Mouse (Mus musculus) layer of hippocampus, adult 11-12 months (tissue): ENCODE results near the gene Cmtm6.
"Not testable (repeated sequence)": the region's sequence is repeated elsewhere in the genome, so short reads cannot be mapped to it uniquely, and the experiment has no call there.

Source experiments
- DNase-seq: peaks from one replicate; pipeline ENCODE4 v3.0.0; 2022; ENCODE audit warnings: low spot score

The Cmtm6 gene

DNA sequence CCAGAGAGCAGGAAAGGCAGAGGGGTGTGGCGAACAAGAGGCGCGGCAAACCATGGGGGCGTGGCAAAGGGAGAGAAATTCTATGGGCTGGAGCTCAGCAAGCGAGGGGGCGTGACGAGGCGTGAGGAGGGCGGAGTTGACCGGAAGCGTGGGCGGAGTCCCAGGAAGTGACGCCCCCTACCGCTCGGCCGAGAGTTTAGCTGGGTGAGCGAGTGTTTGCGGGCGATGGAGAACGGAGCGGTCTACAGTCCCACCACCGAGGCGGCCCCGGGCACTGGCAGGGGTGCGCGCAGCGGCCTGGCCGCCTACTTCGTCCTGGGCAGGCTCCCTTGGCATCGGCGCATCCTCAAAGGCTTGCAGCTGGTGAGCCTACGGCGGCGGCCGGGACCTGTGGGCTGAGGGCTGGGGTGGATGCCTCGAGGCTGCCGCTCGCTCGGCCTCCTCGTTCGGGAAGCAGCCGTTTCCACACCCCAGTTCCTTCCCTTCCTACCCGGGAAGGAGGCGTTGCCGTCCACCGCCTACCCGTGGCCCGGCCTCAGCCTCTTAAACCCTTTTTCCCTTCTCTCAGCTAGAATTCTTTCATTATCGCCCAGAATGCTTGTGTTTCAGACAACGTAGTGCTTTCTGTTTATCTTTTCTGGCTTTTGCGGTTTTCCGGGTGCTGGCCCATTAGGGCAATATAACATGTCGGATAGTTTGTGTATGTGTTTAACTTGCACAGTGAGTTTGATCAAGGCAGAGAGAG is at the start of gene Cmtm6:
TSS of gene Cmtm6 (plus strand) at position 106 of the 745 bp plus-strand sequence.
- DNase-seq = peak; percentile 97

DNA sequence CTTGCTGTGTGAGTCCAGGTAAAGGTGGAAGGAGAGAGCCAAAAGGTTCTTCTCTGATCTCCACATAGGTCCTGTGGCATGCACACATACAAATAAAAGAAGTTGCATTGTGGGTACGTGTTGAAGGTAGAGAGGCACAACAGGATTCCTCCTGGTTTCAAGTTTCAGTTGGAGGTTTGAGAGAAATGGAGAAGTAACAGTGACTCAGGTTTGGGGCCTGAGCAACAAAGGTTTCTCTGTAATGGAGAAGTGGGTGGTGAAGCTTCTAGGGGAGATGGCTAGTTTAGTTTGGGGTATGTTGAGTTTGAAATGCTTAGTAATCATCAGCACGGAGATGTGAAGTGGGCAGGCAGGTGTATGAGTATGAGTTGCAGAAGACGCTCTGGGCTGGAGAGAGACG is 48.7 kb upstream of the Cmtm6 start:
- DNase-seq = no peak

DNA sequence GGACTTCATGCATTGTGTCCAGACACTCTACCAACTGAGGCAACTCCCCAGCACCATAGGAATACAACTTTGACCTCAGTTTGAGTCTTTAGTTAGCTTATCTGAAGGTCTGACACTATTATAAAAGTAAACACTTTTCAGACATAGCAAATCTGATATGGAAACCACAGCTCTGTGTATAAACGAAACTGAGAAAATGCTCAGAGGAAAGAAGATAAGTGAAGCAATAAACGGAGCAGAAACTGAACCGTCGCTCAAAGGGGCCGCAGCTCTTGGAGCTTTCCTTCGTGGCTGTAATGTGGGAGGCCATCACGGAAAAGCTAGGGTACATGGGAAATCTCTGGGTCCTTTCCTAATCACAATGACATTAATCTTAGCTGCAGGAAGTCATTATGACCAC is 44.7 kb upstream of the Cmtm6 start:
- no peak for DNase-seq

DNA sequence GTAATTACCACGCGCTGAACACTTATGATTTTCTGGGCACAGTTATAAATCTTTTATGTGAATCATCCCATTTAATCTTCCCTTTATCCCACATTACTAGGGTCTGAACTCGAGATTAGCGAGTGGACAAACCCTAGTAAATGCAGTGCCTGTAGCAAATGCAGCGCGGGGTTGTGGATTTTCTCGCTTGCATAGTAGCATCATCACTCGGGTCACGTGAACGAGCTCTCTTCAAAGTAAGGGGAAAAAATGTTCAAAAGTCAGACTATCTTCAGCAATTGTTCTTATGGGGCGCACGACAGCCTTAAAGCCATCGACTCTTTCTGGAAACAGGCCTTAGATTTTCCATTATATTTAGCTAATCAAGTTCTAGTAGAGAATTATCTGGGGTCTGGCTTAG is 43.3 kb upstream of the Cmtm6 start:
- DNase-seq = no peak

DNA sequence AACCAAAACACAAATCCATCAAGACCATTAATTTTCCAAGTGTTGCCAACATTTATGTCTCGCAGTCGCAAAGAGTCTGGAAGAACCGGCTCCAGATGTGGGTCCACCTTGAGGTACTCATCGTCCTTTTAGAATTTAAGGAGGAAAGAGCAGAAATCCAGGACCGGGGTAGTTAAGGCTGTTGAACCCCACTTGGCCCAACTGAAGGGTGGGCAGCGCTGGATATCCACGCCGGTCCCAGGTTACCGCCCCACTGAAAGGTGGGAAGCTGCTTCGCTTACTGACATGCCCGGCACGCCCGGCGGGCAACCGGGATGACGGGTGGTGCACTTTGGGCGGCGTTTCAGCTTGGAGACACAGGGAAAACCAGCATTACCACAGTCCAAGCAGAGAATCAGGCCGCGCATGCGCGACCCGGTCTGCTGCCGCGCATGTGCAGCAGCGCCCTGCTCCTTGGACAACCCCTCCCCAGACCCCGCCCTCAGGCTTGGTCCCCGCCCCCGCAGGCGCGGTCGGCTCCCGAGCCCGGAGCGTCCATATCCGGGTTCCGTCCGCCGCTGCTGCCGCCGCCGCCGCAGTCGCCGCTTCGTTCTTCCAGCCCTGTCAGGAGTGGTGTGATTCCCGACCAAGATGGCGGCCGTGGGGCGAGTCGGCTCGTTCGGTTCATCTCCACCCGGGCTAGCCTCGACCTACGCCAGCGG is 42.5 kb upstream of the Cmtm6 start, which contains the start of gene Dync1li1:
TSS of gene Dync1li1 (plus strand) at position 539 of the 701 bp plus-strand sequence.
- peak; percentile 98 for DNase-seq

DNA sequence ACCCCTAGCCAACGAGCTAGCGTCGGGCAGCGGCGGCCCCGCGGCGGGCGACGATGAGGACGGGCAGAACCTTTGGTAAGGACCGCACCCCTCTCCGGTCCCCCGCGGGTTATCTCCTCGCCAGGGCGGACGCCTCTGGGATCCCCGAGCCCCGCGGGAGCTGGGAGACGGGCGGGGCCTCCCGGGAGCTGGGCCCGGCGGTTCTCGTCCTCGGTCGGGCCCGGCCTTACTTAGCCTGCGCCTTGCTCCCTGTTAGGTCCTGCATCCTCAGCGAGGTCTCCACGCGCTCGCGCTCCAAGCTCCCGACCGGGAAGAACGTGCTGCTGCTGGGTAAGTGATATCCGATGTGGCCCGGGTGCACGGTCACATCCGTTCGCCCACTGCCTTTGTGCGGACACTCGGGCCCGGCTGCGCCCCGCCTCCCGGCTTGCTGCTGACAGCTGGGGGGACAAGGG is 41.9 kb upstream of the Cmtm6 start:
- DNase-seq = no peak

DNA sequence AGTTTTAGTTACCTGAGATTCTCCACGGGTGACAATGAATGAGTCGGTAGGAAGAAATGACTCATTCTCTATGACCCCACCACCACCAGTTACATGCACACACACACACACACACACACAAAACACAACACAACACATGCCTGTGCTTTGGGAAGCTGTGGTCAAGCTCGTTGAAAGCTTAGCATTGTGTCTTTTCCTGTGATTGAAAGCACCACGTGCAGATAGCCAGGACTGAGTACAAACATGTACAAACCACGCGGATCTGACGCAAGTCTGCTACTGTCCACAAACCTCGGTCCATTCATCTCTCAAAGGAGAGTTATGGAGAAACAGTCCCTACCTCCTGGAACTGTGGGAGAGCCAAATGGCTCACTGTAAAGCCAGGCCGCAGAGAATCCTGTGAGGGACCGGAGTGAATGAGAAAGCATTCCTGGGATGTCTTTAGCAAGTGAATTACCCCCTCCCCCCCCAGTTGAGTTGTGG is 40.8 kb upstream of the Cmtm6 start:
- DNase-seq = no peak

DNA sequence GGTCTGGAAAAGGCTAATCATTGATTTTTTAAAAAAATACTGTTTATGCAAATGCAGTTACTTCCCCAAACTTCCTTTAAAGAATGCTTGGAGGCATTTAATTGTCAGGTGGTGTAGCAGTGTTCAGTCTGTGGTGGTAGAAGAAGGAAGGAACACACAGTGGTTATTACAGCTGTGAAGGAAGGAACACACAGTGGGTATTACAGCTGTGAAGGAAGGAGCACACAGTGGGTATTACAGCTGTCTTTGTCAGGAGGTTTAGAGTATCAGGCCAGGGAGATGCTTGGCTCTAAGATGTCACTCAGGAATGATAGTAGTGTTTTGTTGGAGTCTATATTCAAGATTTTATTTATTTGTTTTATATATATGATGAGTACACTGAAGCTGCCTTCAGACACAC is 39.8 kb upstream of the Cmtm6 start:
- no peak for DNase-seq

DNA sequence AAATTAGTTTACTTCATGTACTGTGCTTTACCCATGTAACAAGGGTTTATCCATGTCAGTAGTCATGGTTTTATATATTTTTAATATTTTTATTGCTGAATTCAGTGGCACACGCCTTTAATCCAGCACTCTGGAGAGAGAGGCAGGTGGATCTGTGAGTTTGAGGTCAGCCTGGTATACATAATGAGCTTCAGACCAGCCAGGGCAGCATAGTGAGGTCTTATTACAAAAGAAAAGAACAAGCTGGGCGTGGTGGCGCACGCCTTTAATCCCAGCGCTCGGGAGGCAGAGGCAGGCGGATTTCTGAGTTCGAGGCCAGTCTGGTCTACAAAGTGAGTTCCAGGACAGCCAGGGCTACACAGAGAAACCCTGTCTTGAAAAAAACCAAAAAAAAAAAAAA is 35.3 kb upstream of the Cmtm6 start:
- not testable (repeated sequence) for DNase-seq

DNA sequence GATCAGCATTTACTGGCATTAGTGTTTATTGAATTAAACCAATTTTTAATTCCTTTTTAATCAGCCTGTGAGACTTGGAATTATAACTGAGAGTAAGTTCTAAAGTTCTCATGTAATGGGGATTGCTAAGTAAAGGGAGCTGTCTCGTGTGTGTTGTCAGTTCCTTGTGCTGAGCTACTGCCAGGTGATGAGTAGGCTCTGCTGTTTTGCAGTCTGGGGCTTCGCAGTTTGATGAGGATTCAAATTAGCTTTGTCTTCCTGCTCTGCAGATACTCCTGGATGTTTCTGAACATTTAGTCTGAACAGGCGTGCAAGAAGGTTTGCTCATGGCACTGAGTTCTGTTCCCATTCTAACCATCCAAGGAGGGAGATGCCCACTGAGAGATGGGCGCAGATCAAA is 33.8 kb upstream of the Cmtm6 start:
- DNase-seq = no peak

DNA sequence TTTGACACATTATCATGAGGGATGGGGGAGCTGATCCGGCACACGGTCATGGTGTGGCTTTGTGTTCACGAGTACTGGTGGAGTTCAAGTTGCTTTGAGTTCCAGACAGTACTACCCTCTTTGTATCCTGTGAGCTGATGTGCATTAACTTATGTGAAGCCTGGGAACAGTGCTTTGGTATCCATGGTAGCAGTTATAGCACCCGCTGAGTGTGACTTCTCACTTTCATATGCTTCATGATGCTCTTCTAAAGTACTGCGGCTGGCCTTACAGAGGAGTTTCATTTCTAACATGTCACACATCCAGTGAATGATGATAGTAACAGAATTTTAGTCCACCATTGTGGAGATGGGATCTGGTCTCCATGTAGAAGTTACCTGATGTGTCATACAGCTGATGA is 33.0 kb upstream of the Cmtm6 start:
- no peak for DNase-seq

DNA sequence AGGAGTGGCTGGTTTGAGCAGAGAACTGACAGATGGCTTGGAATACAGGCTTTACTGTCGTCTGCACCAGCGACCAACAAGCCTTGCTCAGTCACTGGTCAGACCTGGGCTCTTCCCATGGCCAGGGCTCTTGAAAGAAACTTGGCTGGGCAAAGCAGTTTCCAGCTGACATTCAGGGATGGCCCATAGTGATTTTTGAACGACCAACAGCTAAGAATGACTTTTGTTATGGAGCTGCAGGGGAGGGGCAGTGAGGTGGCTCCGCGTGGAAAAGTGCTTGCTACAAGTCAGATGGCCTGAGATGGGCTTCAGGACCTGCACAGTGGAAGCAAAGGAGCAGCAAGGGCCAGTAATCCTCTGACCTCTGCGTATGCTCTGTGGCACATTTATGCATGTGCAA is 31.7 kb upstream of the Cmtm6 start:
- DNase-seq = no peak

DNA sequence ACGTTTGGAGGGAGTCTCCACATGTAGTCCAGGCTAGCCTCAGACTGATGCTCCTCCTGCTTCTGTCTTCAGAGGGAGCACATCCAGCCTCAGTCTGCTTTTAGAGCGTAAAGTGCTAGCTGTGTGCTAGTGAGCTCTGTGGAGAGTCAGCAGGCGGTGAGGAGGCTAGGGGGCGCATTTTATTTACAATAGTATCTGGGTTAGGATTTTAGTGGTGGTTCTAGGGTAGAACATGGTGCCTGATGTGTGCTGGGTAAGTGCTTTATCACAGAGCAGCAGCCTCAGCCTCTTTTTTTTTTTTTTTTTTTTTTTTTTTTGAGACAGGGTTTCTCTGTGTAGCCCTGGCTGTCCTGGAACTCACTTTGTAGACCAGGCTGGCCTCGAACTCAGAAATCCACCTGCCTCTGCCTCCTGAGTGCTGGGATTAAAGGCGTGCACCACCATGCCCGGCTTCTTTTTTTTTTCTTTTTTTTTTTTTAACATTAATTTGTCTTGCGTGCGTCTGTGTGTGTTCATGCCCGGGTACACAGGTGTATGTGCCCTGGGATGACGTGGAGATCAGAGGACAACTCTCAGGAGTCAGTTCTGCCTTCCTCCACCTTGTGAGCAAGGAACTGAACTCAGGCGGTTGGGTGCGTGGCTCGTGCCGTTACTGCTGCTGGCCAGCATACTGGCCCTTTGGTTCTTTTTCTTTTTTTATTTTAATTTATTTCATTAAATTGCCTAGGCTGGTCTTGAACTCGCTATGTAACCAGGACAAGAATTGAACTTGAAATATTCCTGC is 30.8 kb upstream of the Cmtm6 start:
- no peak for DNase-seq

DNA sequence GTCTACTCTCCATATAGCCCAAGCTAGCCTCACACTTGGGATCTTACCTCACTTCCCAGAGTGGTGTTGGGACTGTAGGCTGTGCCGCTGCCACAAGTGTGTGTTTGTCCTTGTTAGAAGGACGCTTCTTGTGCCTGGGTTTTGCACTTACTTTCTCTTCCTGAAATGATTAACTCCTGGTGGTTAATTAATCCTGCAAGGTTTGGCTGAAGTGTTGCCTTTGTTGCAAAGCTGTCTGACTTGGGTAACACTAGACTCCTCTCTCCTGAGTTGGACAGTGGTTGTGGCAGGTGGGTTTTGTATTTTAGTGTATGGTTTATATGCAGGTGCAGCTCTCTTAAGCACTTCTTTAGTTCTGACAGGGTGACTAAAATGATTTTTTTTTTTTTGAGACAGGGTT is 29.9 kb upstream of the Cmtm6 start:
- no peak for DNase-seq

DNA sequence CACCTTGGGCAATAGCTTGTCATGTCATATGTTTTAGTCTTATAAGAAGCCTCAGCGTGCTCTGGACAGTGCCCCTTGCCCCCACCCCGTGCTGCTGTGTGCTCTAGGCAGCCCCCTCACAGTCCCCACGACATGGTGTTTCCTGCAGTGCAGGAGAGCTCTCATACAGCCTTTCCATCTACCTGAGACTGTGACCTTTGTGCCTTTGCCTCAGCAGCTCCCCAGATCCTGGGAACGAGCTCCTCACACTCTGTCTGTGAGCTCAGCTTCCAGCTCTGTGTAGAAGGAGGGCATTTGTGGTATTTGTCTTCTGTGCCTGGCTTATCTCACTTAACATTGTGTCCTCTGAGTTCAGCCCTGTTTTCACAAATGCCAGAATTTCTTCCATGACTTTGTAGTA is 29.0 kb upstream of the Cmtm6 start:
- no peak for DNase-seq

DNA sequence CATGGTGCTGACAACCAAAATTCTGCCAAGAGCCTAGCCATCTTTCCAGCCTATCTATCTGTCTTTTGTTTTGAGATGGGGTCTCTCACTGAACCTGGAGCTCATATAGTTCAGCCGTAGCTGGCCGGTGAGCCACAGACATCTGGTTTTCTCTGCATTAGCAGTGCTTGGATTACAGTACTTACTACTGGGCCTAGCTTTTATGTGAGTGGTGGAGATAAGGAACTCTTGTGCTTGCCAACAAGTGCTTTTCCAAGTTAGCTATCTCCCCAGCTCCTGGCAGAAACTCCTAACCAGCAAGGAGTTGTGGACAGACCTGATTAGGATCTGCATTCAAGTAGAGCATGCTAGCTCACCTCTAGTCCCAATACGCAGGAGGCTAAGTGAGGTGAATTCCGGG is 23.1 kb upstream of the Cmtm6 start:
- no peak for DNase-seq

DNA sequence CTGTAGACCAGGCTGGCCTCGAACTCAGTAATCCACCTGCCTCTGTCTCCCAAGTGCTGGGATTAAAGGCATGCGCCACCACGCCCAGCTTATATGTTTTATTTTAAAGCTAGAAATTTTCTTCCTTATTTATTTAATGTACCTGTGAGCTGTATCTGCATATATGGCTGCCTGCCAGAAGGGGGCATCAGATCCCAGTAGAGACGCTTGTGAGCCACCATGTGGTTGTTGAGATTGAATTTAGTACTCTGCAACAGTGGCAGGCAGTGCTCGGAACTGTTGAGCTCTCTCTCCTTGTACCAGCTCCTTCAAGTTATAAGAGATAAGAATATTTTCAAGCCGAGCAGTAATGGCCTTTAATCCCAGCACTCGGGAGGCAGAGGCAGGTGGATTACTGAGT is 20.6 kb upstream of the Cmtm6 start:
- no peak for DNase-seq

DNA sequence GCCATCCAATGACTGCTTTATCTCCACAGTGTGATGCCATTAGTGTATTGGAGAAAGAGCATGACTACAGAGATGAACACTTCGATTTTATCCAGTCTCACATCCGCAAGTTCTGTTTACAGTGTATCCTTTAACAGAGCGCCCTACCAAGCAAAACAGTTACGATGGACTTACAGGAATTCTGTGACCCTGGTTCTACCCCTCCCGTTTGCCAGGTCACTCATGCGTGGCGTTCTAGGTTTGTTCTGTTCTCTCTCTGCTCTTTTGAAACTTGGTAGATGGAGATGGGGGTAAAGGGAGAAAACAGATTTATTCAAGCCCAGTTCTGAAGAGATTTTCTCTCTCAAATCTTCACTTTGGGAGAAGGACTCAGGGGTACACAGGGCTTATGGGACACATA is 17.4 kb upstream of the Cmtm6 start:
- DNase-seq = no peak

DNA sequence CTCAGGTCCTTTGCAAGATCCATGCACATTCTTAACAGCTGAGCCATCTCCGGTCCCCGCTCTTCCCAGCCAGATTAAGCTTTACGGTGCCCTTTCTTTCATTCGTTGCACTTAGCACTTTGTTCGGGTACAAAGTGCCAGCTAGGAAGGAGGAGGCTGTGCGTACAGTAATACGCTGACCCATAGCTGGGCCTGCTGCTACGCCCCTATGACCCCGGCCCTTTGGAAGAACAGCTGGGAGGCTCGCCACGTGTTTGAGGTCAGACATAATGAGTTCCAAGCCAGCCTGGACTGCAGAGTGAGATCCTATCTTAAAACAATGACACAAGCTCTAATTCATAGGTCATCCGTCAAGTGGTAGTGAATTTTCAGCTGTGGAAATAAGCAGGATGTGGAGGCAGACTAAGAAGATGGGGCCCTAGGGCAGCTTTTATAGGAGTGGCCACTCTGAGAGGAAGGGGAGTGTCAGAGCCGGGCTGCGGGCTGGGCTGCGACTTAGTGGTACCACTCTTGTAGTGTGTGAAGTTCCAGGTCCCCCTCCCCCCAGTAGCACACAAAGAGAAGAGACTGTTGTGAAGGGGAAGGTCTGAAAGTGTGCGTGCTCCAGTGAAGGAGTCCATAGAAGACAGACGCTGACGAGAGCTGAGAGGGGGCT is 14.1 kb upstream of the Cmtm6 start:
- no peak for DNase-seq

DNA sequence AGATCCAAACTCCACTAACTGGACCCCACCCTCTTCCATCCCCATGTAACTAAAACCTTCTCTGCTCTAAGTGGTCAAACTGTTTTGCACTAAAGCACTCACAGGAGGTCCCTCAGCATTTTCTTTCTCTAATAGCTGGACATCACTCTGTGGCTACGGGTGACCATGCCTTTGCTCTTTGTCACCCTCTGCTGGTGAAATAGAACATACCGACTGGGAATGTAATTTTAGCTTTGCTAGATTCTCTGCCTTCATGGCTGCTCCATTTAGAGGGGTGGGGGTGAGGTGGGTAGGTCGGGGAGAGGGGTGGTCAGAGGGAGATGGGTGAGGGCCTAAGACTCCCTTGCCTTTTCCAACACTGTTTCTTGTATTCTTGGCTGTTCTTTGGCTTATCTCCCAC is 3.6 kb upstream of the Cmtm6 start:
- DNase-seq = no peak

DNA sequence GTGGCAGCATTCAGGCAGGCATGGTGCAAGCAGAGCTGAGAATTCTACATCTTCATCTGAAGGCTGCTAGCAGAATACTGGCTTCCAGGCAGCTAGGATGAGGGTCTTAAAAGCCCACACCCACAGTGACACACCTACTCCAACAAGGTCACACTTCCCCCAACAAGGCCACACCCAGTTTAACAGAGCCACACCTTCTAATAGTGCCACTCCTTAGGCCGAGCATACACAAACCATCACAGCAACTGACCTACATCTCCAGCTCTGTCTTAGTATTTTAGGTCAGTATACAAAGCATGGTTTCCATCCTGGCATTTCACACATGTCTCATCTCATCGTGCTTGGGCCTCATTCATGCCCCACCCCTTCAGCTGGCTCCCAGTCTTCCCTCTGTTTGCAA is 2.5 kb upstream of the Cmtm6 start:
- not testable (repeated sequence) for DNase-seq
